Mouse (Mus musculus) neutrophil, adult 5-6 weeks (primary cell): ENCODE data around the gene Zfp292. TPM values are rescaled to one million over a fixed set of nuclear protein-coding genes. Genes with fewer than 3 reads are reported as not detected.
A peak's percentile ranks its signal among the peaks of the same experiment; 100 is the strongest.
"Not testable (repeated sequence)": the region's sequence is repeated elsewhere in the genome, so short reads cannot be mapped to it uniquely, and the experiment has no call there.

ENCODE experiments used
- ATAC-seq: fragments of 151-379, 151-347 bp; 2 replicates; pipeline ENCODE4 v1.8.0; 2017; ENCODE audit warnings: mild to moderate bottlenecking, moderate TSS enrichment; ENCODE audit not compliant: insufficient number of reproducible peaks, poor library complexity, low FRiP score, severe bottlenecking; ENCODE audit errors: extremely low read depth
- total RNA-seq: library from RNA; stranded (forward); fragments of 200-1000 nt; gene quantifications from 2 replicates; pipeline ENCODE4 v1.2.3, GENCODE M21; 2017

The Zfp292 gene
- 82.0 and 94.6 TPM in 2 replicates for total RNA-seq

- ATAC-seq = peak; percentile 82
Measured at GRCm38 (mm10) chr4:34882818-34883217, at the start of gene Zfp292. Gene Zfp292 (minus strand): TSS chr4:34882960.

DNA sequence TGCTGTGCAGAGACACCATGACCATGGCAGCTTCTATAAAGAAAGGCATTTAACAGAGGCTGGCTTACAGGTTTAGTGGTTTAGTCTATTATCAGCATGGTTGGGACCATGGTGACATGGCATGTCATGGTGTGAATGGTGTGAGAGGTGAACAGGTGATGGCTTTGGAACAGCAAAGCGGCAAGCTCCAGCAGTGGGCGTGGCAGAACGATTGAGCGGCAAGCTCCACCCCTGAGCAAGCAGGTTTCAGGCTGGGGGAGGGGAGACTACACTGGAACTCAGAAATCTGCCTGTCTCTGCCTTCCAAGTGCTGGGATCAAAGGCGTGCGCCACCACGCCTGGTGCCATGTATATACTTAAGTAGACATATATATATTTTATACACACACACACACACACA is 45.6 kb upstream of the Zfp292 start:
- ATAC-seq = not testable (repeated sequence)

- peak; percentile 69; the same call in 1 of the 2 replicates for ATAC-seq
Measured at GRCm38 (mm10) chr4:34922177-34922870, 39.6 kb upstream of the Zfp292 start.

- ATAC-seq = no peak
Measured at GRCm38 (mm10) chr4:34917400-34917799, 34.6 kb upstream of the Zfp292 start.

GRCm38 (mm10) chr4:34912171-34912570 is 29.4 kb upstream of the Zfp292 start:
- no peak for ATAC-seq

GRCm38 (mm10) chr4:34911401-34911800 is 28.6 kb upstream of the Zfp292 start:
- ATAC-seq = no peak

GRCm38 (mm10) chr4:34908127-34908526 is 25.4 kb upstream of the Zfp292 start:
- ATAC-seq = no peak

DNA sequence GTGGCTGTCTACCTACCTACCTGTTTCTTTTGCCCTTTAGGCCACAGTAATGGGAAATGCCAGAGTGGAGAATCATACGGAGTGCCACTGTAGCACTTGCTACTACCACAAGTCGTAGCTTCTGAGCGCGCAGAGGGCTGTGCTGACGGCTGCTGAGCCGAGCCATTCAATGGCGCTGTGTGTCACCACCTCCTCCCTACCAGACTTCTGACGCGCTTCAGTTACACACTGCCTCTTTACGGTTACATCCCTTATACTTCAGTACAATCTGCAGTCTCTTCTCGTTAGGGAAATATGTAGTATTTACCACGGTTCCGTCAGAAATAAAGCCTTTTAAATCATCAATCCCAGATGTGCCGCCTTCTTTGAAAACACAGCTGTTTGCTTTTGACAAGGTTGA is 24.3 kb upstream of the Zfp292 start:
- ATAC-seq = no peak

- no peak for ATAC-seq
Measured at GRCm38 (mm10) chr4:34906151-34906550, 23.4 kb upstream of the Zfp292 start.

- no peak for ATAC-seq
Measured at GRCm38 (mm10) chr4:34905396-34905795, 22.6 kb upstream of the Zfp292 start.

GRCm38 (mm10) chr4:34901582-34901981 is 18.8 kb upstream of the Zfp292 start:
- ATAC-seq = not testable (repeated sequence)

- ATAC-seq = no peak
Measured at GRCm38 (mm10) chr4:34901166-34901565, 18.4 kb upstream of the Zfp292 start.

- no peak for ATAC-seq
Measured at GRCm38 (mm10) chr4:34900155-34900554, 17.4 kb upstream of the Zfp292 start.

DNA sequence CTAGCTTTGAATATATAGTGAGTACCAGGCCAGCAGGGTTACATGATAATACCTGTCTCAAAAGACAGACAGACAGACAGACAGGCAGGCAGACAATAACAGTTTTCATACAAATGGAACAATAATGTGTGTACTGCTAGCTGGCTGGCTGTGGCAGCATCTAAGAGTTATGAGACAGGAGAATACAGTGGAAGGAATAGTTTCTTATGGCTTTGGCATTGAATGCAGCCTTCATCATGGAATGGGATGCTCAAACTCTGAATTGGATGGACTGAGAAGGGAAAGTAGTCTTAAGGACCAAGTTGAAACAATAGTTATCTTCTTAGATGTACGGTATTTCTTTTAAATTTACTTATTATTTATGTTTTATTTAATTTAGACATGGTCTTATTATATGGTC is 16.6 kb upstream of the Zfp292 start:
- ATAC-seq = no peak

DNA sequence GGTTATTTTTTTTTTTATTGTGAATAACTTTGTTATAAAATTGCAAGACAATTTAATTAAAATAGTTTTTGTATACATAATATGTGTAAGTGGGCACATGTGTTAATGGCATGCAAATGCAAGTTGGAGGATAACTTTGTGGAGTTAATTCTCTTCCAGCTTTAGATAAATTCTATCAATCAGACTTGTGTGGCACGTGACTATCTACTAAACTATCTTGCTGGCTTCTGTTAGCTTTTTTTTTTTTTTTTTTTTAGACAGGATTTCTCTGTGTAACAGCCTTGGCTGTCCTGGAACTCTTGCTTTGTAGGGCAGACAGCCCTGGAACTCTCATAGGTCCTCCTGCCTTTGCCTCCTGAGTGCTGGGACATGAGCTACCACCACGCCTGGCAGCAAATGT is 15.7 kb upstream of the Zfp292 start:
- ATAC-seq = no peak

DNA sequence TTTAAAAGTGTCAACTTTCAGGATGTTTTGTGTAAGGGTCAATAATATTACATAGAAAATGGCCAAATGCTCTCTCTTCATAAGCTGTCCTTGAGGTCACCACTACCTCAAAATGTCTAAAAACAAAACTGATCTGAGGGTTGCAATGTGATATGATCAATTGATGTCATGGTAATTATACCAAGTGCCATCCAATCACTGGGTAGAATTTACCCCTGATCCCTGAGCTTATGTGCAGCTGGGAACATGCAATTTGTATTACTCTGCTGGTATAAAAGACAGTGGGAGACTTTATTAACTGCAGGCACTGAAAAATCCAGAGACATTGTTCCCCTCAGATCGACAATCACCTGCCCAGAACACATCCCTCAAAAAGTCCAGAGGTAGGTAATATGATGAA is 10.7 kb upstream of the Zfp292 start, which contains the start of gene Cga:
Gene Cga, plus strand, starts transcription at position 301 of the 400 bp plus-strand sequence.
- ATAC-seq = no peak

DNA sequence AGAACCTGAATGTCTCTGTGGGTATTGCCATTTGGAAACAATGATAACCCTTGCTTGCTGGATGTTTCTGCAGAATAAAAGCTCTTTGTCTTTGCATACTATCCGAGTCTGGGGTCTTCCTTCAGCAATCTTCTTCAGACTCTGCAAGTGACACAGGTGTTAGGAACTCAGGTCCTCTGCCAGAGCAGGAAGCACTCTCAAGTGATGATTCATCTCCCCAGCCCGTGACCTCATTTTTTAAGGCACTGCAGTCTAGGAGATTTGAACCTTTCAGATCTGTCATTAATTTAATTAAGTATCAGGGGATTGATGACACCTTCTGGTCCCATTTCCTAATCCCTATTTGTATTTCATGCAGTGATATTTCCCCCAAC is 7.0 kb upstream of the Zfp292 start:
- ATAC-seq = no peak

GRCm38 (mm10) chr4:34889101-34889811 is 6.5 kb upstream of the Zfp292 start:
- no peak for ATAC-seq

DNA sequence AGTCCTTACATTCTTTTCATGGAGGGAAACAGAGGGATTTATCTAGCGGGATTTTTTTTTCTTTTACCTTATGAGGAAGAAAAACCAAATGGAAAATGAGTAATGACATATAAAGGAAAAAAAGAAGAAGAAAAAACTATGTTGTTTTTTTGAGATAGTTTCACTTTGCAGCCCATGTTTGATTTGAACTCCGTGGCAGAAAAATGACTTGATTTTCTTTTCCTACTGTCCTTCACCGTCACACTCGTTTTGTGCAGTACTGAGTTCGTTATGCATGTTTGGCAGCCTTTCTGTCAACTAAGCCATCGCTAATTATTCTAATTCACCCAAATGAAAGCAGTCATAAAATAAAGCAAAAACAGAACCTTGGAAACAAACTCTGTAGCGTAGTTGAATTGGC is 4.5 kb upstream of the Zfp292 start:
- no peak for ATAC-seq

GRCm38 (mm10) chr4:34886490-34887111 is 3.8 kb upstream of the Zfp292 start:
- ATAC-seq = peak; percentile 79
